Mouse (Mus musculus): ENCODE data around the gene Ptgs1. TPM values are rescaled to one million over a fixed set of nuclear protein-coding genes. Genes with fewer than 3 reads are reported as not detected.
"Not testable (repeated sequence)": the region's sequence is repeated elsewhere in the genome, so short reads cannot be mapped to it uniquely, and the experiment has no call there.

Gene Ptgs1
- polyA plus RNA-seq (2017; shearing (Covaris generic)) = under 1 TPM; 0.56 to 0.78 TPM

DNA sequence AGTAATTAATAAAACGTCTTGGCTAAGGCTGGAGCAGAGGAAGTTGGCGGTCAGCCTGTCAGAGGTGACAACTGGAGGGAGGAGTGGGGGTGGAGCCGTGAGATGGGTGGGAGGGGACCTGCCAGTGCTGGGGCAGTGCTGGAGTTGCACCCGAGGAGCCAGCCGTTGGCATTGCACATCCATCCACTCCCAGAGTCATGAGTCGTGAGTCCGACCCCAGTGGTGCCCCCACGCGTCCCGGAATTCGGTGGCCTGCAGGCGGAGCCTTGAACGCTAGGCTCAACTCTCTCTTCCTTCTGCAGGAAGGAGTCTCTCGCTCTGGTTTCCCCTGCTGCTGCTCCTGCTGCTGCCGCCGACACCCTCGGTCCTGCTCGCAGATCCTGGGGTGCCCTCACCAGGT is at the start of gene Ptgs1:
Gene Ptgs1, plus strand, starts transcription at position 61 of the 400 bp plus-strand sequence.
- no peak for ATAC-seq

DNA sequence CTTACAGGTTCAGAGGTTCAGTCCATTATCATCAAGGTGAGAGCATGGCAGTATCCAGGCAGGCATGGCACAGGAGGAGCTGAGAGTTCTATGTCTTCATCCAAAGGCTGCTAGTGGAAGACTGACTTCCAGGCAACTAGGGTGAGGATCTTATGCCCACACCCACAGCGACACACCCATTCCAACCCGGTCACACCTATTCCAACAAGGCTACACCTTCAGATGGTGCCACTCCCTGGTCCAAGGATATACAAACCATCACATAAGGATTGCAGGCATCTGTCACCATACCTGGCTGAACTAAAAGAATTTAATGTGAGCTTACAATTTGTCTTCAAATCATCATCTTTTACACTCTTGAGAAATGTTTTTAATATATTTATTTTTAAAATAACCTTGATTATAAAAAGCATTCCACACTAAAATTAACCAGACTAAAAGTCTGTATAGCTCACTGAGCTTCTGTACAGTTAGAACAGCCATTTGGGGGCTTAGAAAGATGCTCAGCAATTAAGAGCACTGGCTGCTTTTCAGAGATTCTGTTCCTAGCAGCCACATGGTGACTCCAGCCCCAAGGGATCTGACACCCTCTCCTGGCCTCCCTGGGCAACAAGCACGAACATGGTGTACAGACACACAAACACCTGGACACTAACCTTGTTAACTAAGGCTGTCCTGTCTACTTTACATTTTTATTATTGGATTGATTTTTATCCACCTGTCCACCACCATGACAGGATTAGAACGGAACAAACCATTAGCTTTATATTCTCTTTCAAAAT is 48.4 kb upstream of the Ptgs1 start:
- ATAC-seq = not testable (repeated sequence)

DNA sequence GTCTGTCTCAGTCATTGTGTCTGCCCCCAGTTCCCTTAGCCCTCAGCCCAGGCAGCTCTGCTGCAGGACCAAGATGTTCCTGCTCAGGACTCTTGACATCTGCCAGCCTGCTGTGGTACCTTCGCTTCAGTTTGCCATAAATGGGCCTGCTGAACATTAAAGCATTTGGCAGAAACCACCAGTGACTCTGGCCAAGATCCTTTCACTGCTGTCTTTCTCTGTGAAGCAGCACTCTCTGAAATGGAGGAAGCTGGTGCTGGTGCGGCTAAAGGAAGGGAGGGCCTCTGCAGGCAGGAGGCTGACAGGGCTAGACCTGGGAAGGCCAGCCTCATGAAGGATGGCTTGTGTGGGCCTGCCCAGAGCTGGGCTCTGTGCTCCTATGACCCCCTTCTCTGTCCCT is 46.9 kb upstream of the Ptgs1 start:
- no peak for ATAC-seq

DNA sequence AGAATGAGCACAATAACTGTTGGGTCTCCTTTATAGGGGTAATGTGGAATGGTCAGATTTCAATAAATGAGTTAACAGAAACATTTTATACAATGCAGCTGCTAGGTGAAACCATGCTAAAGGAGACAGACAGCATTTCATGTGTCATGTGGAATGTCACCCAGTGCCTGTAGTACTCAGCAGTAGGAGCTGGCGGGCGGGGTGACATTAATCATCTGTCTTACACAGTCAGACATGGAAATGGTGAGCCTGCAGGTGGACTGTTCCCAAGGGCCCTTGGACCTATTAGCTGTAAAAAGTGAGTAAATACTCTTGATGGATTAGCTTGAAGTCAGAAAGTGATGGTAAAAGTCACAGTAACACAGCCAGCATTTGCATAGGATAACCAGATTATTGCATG is 46.0 kb upstream of the Ptgs1 start:
- ATAC-seq = no peak

DNA sequence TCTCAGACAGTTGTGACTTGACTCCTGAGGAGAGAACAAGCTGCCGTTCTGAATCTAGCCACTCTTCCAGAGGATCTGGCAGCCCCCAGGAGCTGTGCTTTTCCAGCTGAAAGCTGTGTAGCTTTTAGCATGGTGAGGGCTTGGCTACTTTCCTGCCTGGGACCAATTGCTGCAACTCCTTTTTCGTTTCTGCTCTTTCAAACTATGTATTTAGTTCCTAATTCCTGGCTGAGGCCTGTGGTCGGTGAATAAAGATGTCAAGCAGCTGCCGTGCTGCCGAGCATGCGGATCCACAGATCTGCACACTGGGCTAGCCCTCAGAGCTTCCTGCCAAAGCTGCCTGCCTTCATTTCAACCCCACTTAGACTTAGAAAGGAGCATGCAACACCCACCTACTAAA is 45.4 kb upstream of the Ptgs1 start:
- no peak for ATAC-seq

DNA sequence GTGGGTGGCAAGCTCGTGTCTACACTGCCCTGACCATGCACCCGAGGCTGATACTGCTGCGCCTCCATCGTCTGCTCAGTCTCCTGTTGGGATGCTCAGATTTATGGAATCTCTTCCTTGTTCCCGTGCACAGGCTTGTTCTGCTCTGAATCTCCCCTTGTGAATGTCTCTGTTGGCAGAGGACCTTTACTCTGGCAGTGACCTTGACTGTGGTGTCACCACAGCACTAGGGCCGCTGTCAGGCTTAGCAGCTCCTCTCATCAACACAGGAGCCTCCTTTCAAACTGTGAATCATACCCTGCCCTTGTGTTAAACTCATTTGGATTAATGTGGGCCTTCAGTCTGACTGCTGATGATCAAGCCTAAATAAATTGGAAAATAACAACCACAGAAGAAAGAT is 41.0 kb upstream of the Ptgs1 start:
- not testable (repeated sequence) for ATAC-seq

DNA sequence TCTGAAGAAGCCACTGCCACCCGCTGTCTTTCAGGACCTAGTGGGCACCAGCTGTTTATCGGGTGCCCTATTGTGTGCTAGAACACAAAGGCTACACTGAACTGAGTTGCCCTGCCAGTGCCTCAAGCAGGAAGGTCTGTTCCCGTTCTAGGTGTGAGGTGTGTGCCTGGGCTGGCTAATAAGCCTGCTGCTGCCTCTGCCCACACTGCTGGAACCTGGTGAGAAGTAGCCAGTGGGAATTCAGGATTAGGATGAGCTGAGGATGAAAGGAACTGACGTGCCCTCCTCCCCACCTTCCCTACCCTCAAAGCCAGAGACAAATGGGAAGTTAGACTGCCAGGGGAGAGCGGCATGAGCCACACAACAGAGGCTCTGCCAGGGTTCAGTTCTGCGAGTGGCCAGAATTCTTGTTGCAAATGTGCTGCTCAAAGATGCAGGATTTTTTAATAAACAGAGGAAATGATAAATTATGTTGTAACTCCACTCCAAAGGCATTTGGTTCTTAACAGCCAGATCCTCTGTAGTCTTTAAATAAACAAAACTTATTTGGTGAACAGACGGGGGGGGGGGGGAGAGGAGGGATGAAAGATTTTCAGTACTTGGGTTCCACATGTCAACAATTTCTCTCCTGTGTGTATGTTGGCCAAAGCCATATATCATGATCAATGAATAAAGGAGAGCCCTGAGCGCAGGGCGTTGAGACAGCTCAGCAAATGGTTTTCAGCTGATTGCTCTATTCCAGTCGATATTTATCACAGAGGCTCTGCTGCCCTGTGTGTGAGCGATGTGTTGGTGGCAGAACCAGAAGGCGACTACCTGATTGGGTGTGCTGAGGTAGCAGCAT is 38.9 kb upstream of the Ptgs1 start:
- no peak for ATAC-seq

DNA sequence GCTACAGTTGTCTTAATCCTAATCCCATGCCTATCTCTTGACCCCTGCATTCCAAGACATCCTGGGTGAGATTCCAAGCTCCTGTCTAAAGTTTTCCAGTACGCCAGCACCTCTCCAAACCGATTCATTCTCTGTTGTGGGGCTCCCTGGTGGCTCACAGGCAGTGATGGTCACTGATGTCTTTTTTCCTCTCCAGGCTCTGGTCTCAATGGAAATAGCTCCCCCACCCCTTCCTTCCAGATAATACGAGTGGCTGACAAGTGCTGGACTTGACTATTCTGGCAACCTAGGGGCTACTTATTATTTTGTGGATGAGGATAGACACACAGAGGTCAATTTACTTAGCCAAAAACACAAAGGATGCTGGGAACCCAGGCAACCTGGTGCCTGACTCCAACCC is 33.2 kb upstream of the Ptgs1 start:
- ATAC-seq = no peak

DNA sequence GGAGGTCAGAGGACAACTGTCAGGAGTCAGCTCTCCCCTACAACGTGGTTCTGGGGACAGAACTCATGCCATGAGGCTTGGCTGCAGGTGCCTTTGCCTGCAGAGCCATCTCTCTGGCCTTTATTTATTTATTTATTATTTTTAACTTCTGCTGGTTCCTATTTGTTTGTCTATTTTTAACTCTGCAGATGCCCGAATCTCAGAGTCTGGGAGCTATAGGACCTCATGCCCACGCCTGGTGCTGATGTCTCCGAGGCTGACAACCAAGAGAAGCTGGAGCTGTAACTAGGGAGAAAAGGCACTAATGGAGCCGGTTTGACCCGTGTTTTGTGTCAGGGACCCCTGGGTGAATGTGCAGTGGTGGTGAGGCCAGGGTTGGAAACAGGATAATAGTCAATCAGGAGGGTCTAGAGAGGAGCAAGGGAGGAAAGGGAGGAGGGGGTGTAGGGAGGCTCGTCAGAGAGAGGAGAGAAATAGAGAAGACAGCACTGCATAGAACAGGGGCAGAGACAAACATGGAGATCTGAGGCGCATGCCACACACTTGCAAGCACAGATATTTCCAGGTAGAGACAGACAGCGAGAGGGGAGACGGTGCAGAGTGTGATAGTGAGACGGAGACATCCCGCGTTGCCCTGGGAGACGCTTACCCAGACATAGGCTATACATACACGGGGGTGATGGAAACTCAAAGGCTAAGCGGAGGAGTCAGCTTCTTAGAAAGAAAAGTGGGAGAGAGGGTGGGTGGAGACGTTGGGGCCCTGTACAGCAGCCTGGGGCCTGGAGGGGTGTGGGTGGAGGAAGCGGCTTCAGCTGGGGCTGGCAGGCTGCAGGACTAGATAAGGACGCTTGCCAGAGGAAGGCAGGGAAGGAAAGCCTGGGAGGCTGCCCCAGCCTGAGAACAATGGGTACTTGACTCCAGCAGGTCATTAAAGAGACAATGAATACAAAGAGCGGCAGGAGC is 32.0 kb upstream of the Ptgs1 start:
- ATAC-seq = no peak

DNA sequence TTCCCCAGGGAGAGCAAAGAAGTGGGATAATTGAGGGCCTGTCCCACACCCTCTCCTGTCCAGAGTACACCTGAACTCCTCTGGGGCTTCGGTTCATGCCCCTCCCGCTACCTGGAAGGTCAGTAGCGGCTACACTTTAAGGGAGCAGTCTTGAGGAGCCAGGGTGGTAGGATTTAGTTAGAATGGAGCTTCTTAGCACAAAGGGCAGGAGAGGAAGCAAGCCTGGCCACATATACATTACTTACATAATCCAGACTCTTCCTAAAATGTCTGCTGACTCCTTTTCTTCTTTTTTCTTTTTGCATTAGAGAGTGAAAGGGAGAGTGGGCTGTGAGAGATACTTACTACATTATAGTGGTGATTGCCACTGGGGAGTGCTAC is 31.4 kb upstream of the Ptgs1 start:
- no peak for ATAC-seq

DNA sequence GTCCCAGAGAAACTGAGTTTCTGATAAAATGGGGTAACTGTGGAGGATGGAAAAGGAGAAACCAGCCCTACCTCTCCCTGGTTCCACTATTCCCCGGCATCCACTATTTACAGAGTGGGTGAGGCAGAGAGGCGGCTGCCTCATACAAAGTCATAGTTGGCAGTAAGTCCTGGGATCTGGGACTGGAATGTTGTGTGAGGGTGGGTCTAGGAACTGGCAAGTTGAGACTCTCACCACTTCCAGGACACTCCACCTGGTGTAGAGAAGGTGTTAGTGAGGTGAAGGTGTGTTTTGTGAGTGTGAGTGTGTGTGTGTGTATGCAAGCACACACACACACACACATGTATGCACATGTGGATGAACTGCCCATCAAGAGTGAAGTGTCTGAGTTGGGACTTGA is 29.4 kb upstream of the Ptgs1 start:
- ATAC-seq = no peak

DNA sequence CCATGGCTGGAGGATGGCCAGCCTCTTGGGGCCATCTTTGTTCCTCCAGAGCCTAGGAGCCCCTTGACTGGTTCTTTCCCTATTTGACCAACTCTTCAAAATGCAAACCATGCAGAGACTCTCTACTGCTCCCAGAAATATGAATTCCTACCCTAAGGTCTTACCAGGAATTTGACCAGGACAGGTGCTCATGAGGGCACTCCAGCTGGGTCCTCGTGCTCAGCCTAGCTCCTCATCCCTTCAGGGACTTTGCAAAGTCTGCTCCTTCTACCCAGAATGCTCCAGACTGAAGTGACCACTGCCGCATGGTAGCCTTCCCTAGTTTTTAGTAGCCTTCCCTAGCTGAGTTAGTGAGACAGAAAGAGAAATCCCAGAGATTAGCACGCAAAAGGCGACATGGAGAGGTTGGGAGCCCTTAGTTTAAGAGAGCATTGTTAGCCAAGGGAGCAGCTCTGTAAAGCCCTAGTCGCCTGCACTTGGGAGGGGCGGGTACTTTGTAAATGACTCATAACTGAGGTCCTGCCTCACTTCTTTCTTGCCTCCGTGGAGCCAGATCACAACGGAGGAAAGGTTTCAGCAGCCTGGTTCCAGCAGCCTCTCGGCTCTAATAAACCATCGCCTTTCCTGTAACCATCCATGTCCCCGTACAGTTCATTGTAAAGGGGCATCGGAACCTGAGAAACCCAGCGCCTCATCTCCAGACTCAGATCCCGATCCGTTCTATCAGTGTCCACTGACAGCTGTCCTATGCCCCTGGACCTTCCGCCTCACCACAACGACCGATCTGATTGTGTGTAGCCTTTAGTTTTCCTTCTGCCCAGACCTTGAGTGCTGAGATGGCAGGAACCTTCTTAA is 28.2 kb upstream of the Ptgs1 start:
- no peak for ATAC-seq

DNA sequence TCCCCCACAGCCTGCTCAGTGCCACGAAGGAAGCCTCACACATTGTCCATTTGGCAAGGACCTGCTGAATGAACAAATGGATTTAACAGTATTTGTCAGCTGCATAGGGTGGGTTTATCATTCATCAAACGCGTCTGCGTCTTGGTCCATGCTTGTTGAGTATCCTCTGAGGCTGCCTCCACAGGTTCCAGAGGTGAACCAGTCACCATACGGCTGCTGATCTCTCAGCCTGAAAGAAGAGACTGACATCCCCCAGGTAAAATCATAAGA is 27.7 kb upstream of the Ptgs1 start:
- ATAC-seq = no peak

DNA sequence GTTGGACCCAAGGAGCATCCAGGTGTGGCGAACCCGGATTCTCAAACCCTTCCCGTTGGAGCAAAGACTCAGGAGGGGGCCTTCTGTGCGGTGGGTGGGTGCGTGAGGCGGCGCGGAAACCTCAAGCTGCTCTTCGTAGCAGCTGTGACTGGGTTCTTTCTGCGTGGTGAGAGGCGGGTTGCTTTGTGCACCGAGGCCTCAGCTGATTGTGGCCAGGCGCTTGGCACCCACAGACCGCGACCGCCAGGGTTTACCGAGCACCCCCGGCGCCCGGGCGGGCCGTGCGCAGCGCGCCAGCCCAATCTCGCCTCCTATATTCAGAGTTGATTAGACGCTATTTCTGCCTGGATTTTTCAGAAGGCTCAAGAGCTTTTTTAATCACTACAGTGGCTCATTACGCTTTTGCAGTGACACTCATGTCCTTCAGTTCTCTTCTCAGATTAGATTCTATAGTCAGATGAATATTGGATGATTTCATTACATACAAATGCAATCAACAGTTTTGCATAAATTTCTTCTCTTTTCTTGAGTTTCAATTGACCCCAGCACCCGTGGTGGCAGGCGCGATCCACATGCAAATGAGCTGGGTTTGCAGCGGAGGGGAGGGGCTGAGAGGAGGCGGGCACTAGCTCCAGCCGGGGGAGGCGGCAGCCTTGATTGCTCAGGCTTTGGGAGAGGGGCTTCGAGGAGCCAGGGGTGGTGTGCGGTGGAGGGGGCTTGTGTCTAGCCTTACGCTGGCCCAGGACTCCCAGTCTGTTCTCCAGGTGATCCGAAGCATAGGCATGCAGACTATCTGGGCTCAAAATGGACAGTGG is 27.0 kb upstream of the Ptgs1 start:
- ATAC-seq = peak; percentile 36

DNA sequence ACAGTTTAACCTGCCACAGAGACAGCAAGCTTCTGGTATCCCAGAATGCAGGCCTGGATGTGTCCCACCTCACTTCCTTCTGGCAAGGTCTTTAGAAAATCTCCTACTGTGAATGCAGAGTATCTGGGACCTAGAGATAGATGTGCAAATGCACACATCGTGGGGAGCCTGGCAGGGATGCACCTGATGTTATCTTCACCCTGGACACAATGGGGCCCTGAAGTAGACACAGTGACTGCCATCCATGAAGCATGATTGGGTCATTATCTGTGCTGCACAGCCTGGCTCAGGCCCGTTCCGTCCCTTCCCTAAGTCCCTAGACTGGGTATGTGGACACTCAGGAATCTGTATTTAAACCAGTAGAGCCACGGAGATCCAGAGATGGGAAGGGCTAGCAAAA is 25.6 kb upstream of the Ptgs1 start:
- ATAC-seq = no peak

DNA sequence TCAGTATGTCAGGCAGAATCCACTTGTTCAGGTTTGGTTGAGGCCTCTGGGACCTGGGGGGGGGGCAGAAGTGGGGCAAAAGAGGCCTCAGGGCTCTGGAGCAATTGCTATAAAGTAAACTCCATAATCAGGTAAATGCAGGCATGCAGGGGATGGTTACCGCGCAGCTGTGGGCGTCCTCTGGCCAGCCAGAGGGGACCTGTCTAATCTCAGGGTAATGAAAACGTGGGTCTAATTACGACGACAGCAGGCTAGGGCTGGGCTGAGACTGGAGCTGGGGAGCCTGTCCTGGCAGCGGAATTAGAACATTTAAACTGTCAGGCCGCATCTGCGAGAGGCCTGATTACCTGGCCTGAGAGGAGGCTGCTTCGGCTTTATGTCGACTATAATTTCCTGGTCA is 23.2 kb upstream of the Ptgs1 start:
- no peak for ATAC-seq

DNA sequence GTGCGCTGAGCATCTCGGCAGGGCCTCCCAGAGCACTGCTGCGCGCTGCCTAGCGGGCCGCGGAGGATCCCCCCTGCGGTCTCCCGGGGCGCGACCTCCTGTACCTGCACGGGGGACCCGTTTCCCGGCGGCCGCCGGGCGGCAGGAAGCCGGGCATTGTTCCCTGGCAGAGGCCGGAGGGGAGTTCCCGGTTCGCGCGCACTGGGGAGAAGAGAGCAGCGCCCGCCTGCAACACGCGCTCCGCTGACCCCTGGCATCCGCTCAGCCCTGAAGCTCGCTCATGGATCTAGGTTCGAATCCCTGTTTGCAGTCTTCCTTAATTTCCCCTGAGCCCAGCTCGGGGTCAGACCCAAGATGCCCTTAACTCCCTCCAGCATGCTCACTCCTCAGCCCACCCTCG is 19.4 kb upstream of the Ptgs1 start:
- ATAC-seq = no peak

DNA sequence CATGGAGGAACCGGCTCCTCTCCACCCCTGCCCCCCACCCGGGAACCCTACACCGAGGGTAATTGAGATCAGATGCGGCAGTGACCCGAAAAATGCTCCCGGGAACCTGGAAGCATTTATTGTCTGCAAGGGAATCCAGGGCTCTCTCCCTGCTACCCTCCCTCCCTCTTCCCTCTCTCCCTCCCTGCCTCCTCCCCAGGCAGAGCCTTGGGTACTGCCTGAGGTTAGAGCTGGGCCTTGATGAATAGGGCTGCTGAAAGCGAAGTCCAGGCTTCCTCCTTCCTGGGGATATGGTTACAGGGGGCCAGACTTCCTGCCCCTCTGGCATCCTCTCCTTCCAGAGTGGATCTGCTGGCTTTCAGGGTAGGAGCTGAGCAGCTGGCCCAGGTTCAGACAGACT is 18.4 kb upstream of the Ptgs1 start:
- ATAC-seq = no peak

DNA sequence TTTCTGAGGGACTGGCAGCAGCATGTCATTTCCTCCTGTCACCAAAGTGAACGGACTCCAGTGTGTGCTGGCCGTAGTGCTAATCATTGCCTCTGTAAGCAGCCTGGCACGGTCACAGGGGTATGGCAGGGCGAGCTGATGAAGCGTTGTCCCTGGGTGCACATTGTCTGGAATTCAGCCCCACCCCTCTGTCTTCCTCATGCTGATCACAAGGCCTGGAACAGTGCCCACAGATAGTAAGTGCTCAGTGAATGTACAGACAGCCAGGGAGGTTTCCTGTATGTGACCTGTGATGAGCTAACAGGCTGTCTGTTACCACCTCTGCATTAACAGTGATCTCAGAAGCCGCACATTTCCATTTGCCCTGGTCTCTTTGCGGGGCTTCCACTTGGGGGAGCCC is 17.1 kb upstream of the Ptgs1 start:
- no peak for ATAC-seq

DNA sequence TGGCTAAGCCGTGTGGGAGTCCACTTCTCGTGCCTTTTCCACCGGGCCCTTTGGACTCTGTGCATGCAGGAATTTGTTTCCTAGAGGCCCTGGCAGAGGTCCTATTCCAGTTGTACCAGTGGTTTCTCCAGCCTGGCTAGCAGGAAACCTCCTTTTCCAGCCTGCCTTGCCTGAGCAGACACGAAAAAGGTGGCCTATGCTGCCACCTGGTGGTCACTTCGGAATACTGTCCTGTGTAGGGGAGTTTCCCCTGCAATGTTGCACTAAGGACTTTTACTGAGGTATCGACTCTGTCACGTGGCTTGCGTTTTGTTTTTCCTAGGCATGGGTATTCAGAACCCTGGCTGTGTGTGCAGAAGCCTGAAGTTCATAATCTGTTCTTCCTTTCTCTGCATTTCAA is 16.2 kb upstream of the Ptgs1 start:
- ATAC-seq = peak; percentile 96

DNA sequence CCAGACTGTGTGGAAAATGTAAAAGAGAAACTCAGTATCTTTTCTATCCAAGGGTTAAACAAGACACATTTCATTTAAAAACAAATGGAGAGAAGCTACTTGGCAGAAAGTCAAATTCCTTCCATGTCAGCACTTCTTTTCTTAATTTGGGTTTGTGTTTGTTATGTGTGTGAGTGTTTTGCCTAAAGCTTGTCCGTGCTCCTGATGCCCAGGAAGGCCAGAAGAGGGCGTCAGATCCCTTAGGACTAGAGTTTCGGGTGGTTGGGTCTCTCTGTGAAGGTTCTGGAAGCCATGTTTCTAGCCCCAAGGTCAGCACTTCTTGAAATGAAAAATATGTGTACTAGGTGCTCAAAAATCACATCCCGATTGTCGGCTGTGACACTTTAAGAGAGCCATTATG is 15.8 kb upstream of the Ptgs1 start:
- ATAC-seq = no peak

Data from activated CD4-positive, CD25-positive, alpha-beta regulatory T cell, adult 4 months (primary cell).